Mouse (Mus musculus) embryonic facial prominence, embryonic 11.5 days (tissue): ENCODE results near the gene Sf1. TPM values are rescaled to one million over a fixed set of nuclear protein-coding genes. Genes with fewer than 3 reads are reported as not detected.

Experiments
- ATAC-seq: fragments of 200-750 bp; cut with Nextera tagmentation; replicated peaks from 2 replicates; pipeline ENCODE4 v1.8.0; 2017; ENCODE audit warnings: low read depth; ENCODE audit not compliant: insufficient number of reproducible peaks, low FRiP score, low TSS enrichment
- DNase-seq: peaks from one replicate; pipeline ENCODE4 v3.0.0-alpha.2; 2015; ENCODE audit warnings: low spot score
- H3K27ac ChIP-seq: fragments of 300-500 bp; sonication (generic); replicated peaks from 2 replicates; pipeline ENCODE4 v1.5.1; 2014; ENCODE audit warnings: mild to moderate bottlenecking, low read depth, low read length, control low read depth
- H3K27me3 ChIP-seq: fragments of 300-500 bp; sonication (generic); 2 replicates; pipeline ENCODE4 v1.6.1; 2014; ENCODE audit warnings: mild to moderate bottlenecking, low read length, moderate library complexity, mixed read lengths; ENCODE audit not compliant: control insufficient read depth, insufficient read depth
- H3K36me3 ChIP-seq: fragments of 300-500 bp; sonication (generic); replicated peaks from 2 replicates; pipeline ENCODE4 v1.6.1; 2014; ENCODE audit warnings: low read depth, mild to moderate bottlenecking, low read length, moderate library complexity, mixed read lengths; ENCODE audit not compliant: control insufficient read depth, insufficient read depth
- H3K4me1 ChIP-seq: fragments of 300-500 bp; sonication (generic); 2 replicates; pipeline ENCODE4 v1.6.1; 2014; ENCODE audit warnings: low read length, mixed read lengths; ENCODE audit not compliant: control insufficient read depth, insufficient read depth
- H3K4me2 ChIP-seq: fragments of 300-500 bp; sonication (generic); 2 replicates; pipeline ENCODE4 v1.6.1; 2014; ENCODE audit warnings: low read depth, mild to moderate bottlenecking, control low read depth, low read length, moderate library complexity
- H3K4me3 ChIP-seq: fragments of 300-500 bp; sonication (generic); 2 replicates; pipeline ENCODE4 v1.5.1; 2014; ENCODE audit warnings: low read depth, low read length, control low read depth
- H3K9ac ChIP-seq: fragments of 300-500 bp; sonication (generic); replicated peaks from 2 replicates; pipeline ENCODE4 v1.6.1; 2014; ENCODE audit warnings: mild to moderate bottlenecking, control low read depth, low read length
- H3K9me3 ChIP-seq: fragments of 300-500 bp; sonication (generic); replicated peaks from 2 replicates; pipeline ENCODE4 v1.6.1; 2016; ENCODE audit warnings: mild to moderate bottlenecking, low read length, inconsistent platforms, mixed read lengths; ENCODE audit not compliant: control insufficient read depth
- WGBS: fragments of 180-500 bp; shearing (Covaris S2); extraction: QIAGEN DNeasy Blood & Tissue Kit; methylation state at CpG from one replicate; pipeline ENCODE4 v1.1.7; 2014; 5-methylcytosine and 5-hydroxymethylcytosine counted together
- polyA plus RNA-seq: library from polyadenylated mRNA; unstranded; fragments of >200 nt; fragmentation: Nextera tagmentation; extraction: Ambion mirVana; gene quantifications from 2 replicates; pipeline ENCODE4 v1.2.1, GENCODE M21; 2014

Sf1 gene
- polyA plus RNA-seq, 1 experiment from 2014 or later = 157 TPM

GRCm38 (mm10) chr19:6354030-6354429 is 9.5 kb upstream of the Sf1 start:
- Histone ChIP-seq H3K9ac (no peak overlapping the region), H3K9me3 (no peaks in the 10 kb centered on the region), H3K27ac (no peak overlapping the region), H3K4me3 (no peak overlapping the region), H3K36me3 (no peaks in the 10 kb centered on the region; the same call in 1 of the 2 replicates), H3K4me1 (peaks cover 2% of the 10 kb centered on the region; the same call in 1 of the 2 replicates), H3K27me3 (no peaks in the 10 kb centered on the region), H3K4me2 (no peak overlapping the region)
- no peak for ATAC-seq
- 80% methylated on average over 7 of the region's 7 CpGs for WGBS
- DNase-seq = no peak

GRCm38 (mm10) chr19:6361291-6361690 is 2.2 kb upstream of the Sf1 start:
- Histone ChIP-seq H3K4me2 (no peak overlapping the region), H3K36me3 (no peaks in the 10 kb centered on the region), H3K4me3 (no peak overlapping the region), H3K27ac (no peak overlapping the region), H3K9me3 (no peaks in the 10 kb centered on the region), H3K27me3 (no peaks in the 10 kb centered on the region), H3K4me1 (no peaks in the 10 kb centered on the region), H3K9ac (no peak overlapping the region)
- no peak for ATAC-seq
- no peak for DNase-seq
- WGBS = 91% methylated on average over 3 of the region's 3 CpGs

DNA sequence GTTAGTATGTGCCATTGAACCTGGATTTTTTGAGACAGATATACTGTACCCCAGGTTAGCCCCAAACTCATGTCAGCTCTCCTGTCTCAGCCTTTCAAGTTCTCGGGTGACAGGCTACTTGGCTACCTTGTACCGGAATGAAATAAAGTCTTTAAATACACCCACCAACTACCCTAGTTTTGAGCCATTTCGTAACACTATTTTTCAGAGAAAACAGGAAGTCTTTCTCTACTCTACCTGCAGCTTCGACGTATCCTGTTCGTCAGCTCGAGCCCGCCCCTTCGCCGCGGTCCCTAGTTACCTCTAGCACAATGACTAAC is 439 bp upstream of the Sf1 start:
- Histone ChIP-seq H3K4me2 (peak overlapping the region; percentile 8; the same call in 1 of the 2 replicates), H3K36me3 (peaks cover 9% of the 10 kb centered on the region), H3K4me1 (no peaks in the 10 kb centered on the region), H3K27ac (no peak overlapping the region), H3K9ac (no peak overlapping the region), H3K9me3 (no peaks in the 10 kb centered on the region), H3K27me3 (no peaks in the 10 kb centered on the region), H3K4me3 (peak overlapping the region; percentile 98)
- 1% methylated on average over 11 of the region's 11 CpGs for WGBS
- ATAC-seq = no peak; the same call in 1 of the 2 replicates
- DNase-seq = no peak

DNA sequence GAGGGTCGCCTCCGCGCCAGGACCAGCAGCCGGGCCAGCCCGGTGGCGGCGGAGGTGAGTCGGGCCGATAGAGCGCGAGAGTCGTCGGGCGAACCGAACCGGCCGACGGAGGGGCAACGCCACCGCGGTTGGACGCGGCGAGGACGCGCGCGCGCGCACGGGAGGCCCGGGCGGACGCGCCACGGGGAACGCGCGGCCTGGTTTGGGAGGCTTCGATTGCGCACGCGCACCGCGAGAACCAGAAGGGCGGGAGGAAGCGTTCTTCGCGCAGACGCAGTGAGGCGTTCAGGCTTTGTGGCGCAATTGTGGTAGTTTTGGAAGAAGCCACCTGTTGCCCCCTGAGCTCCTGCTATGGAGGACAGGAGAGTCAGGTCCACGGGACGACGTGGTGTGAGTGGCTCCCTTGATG is 831 bp downstream of the Sf1 start:
- peak; percentile 92 for DNase-seq
- H3K27ac ChIP-seq = peak overlapping the region; percentile 98
- no peaks in the 10 kb centered on the region for H3K4me1 ChIP-seq
- H3K9ac ChIP-seq = peak overlapping the region; percentile 96
- peak overlapping the region; percentile 55 for H3K4me2 ChIP-seq
- no peaks in the 10 kb centered on the region for H3K9me3 ChIP-seq
- ATAC-seq = no peak
- H3K36me3 ChIP-seq = peaks cover 10% of the 10 kb centered on the region
- H3K27me3 ChIP-seq = no peaks in the 10 kb centered on the region
- under 1% methylated on average over 55 of the region's 55 CpGs for WGBS
- H3K4me3 ChIP-seq = peak overlapping the region; percentile 98

GRCm38 (mm10) chr19:6364842-6365241 is 1.4 kb downstream of the Sf1 start:
- no peaks in the 10 kb centered on the region for H3K9me3 ChIP-seq
- peak overlapping the region; percentile 96 for H3K9ac ChIP-seq
- H3K4me3 ChIP-seq = peak overlapping the region; percentile 98
- peak overlapping the region; percentile 55 for H3K4me2 ChIP-seq
- peaks cover 12% of the 10 kb centered on the region for H3K36me3 ChIP-seq
- H3K27ac ChIP-seq = no peak overlapping the region
- 2% methylated on average over 2 of the region's 2 CpGs for WGBS
- H3K27me3 ChIP-seq = no peaks in the 10 kb centered on the region
- ATAC-seq = no peak
- no peak for DNase-seq
- no peaks in the 10 kb centered on the region for H3K4me1 ChIP-seq

- Histone ChIP-seq H3K4me2 (no peak overlapping the region), H3K9ac (no peak overlapping the region), H3K4me1 (no peaks in the 10 kb centered on the region), H3K27me3 (no peaks in the 10 kb centered on the region), H3K27ac (no peak overlapping the region), H3K9me3 (no peaks in the 10 kb centered on the region), H3K36me3 (peaks cover 47% of the 10 kb centered on the region), H3K4me3 (no peak overlapping the region)
- WGBS = 85% methylated on average over 2 of the region's 2 CpGs
- no peak for DNase-seq
- no peak for ATAC-seq
Measured at GRCm38 (mm10) chr19:6370175-6370574, 6.7 kb downstream of the Sf1 start.

DNA sequence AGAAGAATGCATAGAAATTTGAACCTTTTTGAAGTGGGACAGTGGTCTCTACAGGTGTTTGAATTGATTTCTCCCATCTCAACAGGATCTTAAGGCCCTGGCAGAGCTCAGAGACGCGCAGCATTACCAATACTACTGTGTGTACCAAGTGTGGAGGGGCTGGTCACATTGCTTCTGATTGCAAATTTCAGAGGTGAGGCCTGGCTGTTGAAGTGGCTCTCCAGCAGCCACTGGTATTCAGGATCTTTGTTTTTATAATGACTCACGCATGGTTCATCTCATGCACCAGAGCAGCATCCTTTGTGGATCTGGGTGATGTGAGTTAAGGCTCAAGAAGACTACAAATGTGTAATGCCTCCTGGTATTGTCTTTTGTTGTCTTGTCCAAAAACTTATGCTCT is 8.9 kb downstream of the Sf1 start:
- H3K9me3 ChIP-seq = no peaks in the 10 kb centered on the region
- H3K9ac ChIP-seq = no peak overlapping the region
- ATAC-seq (no peak), DNase-seq (no peak)
- no peak overlapping the region for H3K27ac ChIP-seq
- no peaks in the 10 kb centered on the region for H3K27me3 ChIP-seq
- peaks cover 53% of the 10 kb centered on the region for H3K36me3 ChIP-seq
- no peak overlapping the region for H3K4me3 ChIP-seq
- no peaks in the 10 kb centered on the region for H3K4me1 ChIP-seq
- 87% methylated on average over 3 of the region's 3 CpGs for WGBS
- H3K4me2 ChIP-seq = no peak overlapping the region

DNA sequence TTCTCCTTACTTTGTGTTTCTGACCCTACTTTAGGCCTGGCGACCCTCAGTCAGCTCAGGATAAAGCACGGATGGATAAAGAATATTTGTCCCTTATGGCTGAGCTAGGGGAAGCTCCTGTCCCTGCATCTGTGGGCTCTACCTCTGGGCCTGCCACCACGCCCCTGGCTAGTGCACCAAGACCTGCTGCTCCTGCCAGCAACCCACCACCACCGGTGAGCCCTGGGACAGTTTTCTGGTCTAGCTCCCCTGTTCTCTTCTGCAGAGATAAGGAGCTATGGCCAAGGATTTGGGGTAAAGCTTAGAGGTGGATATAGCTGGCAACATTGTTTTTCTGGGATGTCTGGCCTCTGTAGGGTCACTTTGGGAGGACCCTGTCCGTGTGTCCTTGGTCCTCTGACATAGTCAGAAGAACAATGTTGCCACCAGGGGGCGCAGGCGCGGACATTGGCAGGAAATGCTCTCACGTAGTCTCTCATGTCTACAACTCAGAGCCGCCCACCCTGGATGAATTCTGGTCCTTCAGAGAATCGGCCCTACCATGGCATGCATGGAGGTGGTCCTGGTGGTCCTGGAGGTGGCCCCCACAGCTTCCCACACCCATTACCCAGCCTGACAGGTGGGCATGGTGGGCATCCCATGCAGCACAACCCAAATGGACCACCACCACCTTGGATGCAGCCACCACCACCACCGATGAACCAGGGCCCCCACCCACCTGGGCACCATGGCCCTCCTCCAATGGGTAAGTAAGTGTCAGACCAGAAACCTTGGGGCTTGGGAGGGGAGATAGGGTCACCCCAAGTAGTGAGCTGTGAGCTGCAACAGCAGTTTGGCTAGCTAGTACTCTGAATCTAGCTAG is 10.3 kb downstream of the Sf1 start:
- Histone ChIP-seq H3K9me3 (no peaks in the 10 kb centered on the region), H3K4me1 (no peaks in the 10 kb centered on the region), H3K4me3 (no peak overlapping the region), H3K9ac (no peak overlapping the region), H3K4me2 (no peak overlapping the region), H3K36me3 (peaks cover 58% of the 10 kb centered on the region), H3K27ac (no peak overlapping the region), H3K27me3 (no peaks in the 10 kb centered on the region)
- WGBS = 75% methylated on average over 12 of the region's 12 CpGs
- ATAC-seq (no peak), DNase-seq (peak; percentile 80)
